Comparison of ENCODE assay signal across 8 mouse cellular contexts in genomic region chr17:80059731-80060130, GRCm38 (mm10). TPM values are rescaled to one million over a fixed set of nuclear protein-coding genes. Genes with fewer than 3 reads are reported as not detected.
DNase-seq lines count a peak whose midpoint lies in the region; ATAC-seq and TF ChIP-seq lines count a peak whose summit lies in the region.

No protein-coding gene starts in this region.

- H3ac ChIP-seq in myocyte (ENCODE audit: control insufficient read depth, insufficient read length) = no peak overlapping the region

- no peak for DNase-seq in kidney, postnatal 0 days (ENCODE audit: low spot score)
- no peak for DNase-seq in kidney, postnatal 14 days
- DNase-seq in fat pad, adult 2 months (ENCODE audit: extremely low read depth, low read depth, low spot score) = peak; percentile 89
- no peak for DNase-seq in frontal cortex, postnatal 36 days (ENCODE audit: low spot score in 2 of 2)
- no peak for DNase-seq in cerebellum, adult 9-10 months

- H3K27ac ChIP-seq in kidney, postnatal 0 days = no peak overlapping the region
- no peak overlapping the region for H3K27ac ChIP-seq in intestine, postnatal 0 days (ENCODE audit: low read depth, low read length)

- H3K4me2 ChIP-seq in kidney, postnatal 0 days (ENCODE audit: low read length) = peak overlapping the region; percentile 82
- peak overlapping the region; percentile 82 for H3K4me2 ChIP-seq in intestine, postnatal 0 days (replicated peaks; ENCODE audit: low read depth)
- peak overlapping the region; percentile 82 for H3K4me2 ChIP-seq in myocyte (ENCODE audit: low read depth)

- H3K27me3 ChIP-seq in kidney, postnatal 0 days (ENCODE audit: insufficient read depth, low read length) = no peaks in the 10 kb centered on the region
- no peaks in the 10 kb centered on the region for H3K27me3 ChIP-seq in intestine, postnatal 0 days (replicated peaks; ENCODE audit: control insufficient read depth, insufficient read depth, low read length)
- H3K27me3 ChIP-seq in myocyte (ENCODE audit: control insufficient read depth, insufficient read depth, insufficient read length) = no peaks in the 10 kb centered on the region

- H3K9ac ChIP-seq in kidney, postnatal 0 days (ENCODE audit: low read depth, low read length) = no peak overlapping the region
- no peak overlapping the region for H3K9ac ChIP-seq in intestine, postnatal 0 days (ENCODE audit: low read depth, low read length)

- peaks cover 4% of the 10 kb centered on the region; the same call in 1 of the 2 replicates for H3K4me1 ChIP-seq in kidney, postnatal 0 days (replicated peaks; ENCODE audit: insufficient read depth, low read length)
- no peaks in the 10 kb centered on the region for H3K4me1 ChIP-seq in intestine, postnatal 0 days (replicated peaks; ENCODE audit: control insufficient read depth, insufficient read depth, low read length)

- H3K9me3 ChIP-seq in kidney, postnatal 0 days (replicated peaks; ENCODE audit: low read length) = no peaks in the 10 kb centered on the region
- H3K9me3 ChIP-seq in intestine, postnatal 0 days (ENCODE audit: control insufficient read depth) = no peaks in the 10 kb centered on the region

- WGBS in kidney, postnatal 0 days = 6% methylated on average over 1 of the region's 1 CpGs
- 13% methylated on average over 1 of the region's 1 CpGs for WGBS in intestine, postnatal 0 days

- TF ChIP-seq CTCF in kidney, postnatal 0 days (IDR thresholded peaks at IDR 0.05; ENCODE audit: low read depth) = no peak
- no peak for TF ChIP-seq CTCF in intestine, postnatal 0 days (IDR thresholded peaks at IDR 0.05; ENCODE audit: low read depth)

- no peak for TF ChIP-seq POLR2A in myocyte (IDR thresholded peaks at IDR 0.05; ENCODE audit: insufficient read length, low read depth)

- H3K4me3 ChIP-seq in kidney, postnatal 0 days (replicated peaks; ENCODE audit: low read depth, low read length) = peak overlapping the region; percentile 96
- H3K4me3 ChIP-seq in intestine, postnatal 0 days (ENCODE audit: low read depth, low read length) = peak overlapping the region; percentile 96
- H3K4me3 ChIP-seq in myocyte = peak overlapping the region; percentile 80

- no peaks in the 10 kb centered on the region for H3K36me3 ChIP-seq in kidney, postnatal 0 days (ENCODE audit: insufficient read depth, low read length)
- H3K36me3 ChIP-seq in intestine, postnatal 0 days (ENCODE audit: control insufficient read depth, insufficient read depth) = no peaks in the 10 kb centered on the region
- H3K36me3 ChIP-seq in myocyte (ENCODE audit: control insufficient read depth, insufficient read depth) = no peaks in the 10 kb centered on the region

- ATAC-seq in kidney, postnatal 0 days (replicated peaks; ENCODE audit: low FRiP score, low read depth) = no peak
- ATAC-seq in intestine, postnatal 0 days = no peak
- no peak for ATAC-seq in frontal cortex, adult (ENCODE audit: low TSS enrichment)

- H3K79me2 ChIP-seq in myocyte (ENCODE audit: control insufficient read depth, insufficient read depth) = peaks cover 65% of the 10 kb centered on the region

TF ChIP-seq in myocyte, 11 proteins besides CTCF, POLR2A, EP300 and RAD21:
- no peak for TF ChIP-seq TCF12 (IDR thresholded peaks at IDR 0.05; ENCODE audit: insufficient read depth, poor library complexity, severe bottlenecking)
- no peak for TF ChIP-seq SRF (IDR thresholded peaks at IDR 0.05; ENCODE audit: control insufficient read depth, insufficient read length, low read depth)
- TF ChIP-seq MAX (IDR thresholded peaks at IDR 0.05; ENCODE audit: low read depth) = no peak
- TF ChIP-seq E2F4 (IDR thresholded peaks at IDR 0.05; ENCODE audit: insufficient read depth) = no peak
- TF ChIP-seq MYOD1 (IDR thresholded peaks at IDR 0.05; ENCODE audit: control insufficient read depth in 1 of 3, insufficient read length in 2 of 3, low read depth in 2 of 3) = no peak
- TF ChIP-seq MYOG (IDR thresholded peaks at IDR 0.05; ENCODE audit: control insufficient read depth in 1 of 3, insufficient read depth in 1 of 3, insufficient read length in 2 of 3, low read depth in 2 of 3) = no peak
- TF ChIP-seq USF1 (IDR thresholded peaks at IDR 0.05; ENCODE audit: low read depth) = no peak
- no peak for TF ChIP-seq CEBPB (IDR thresholded peaks at IDR 0.05; ENCODE audit: insufficient read depth, poor library complexity, severe bottlenecking)
- TF ChIP-seq REST (IDR thresholded peaks at IDR 0.05; ENCODE audit: insufficient read depth, insufficient read length) = no peak
- no peak for TF ChIP-seq POLR2AphosphoS2 (IDR thresholded peaks at IDR 0.05; ENCODE audit: insufficient read length, low read depth)
- TF ChIP-seq TCF3 (IDR thresholded peaks at IDR 0.05; ENCODE audit: insufficient read length, low read depth) = no peak

RNA-seq across cellular contexts. Expression of gene Hnrnpll, which starts 2.4 kb away (rescaled TPM):
- polyA plus RNA-seq in kidney, postnatal 0 days (2015; fragmentation: Nextera tagmentation; extraction: Ambion mirVana) = 42.2 and 48.0 TPM in 2 replicates
- polyA plus RNA-seq in intestine, postnatal 0 days (2015; fragmentation: Nextera tagmentation; extraction: Ambion mirVana) = 21.9 and 22.1 TPM in 2 replicates
- 24.0 TPM for polyA plus RNA-seq in myocyte (2012; fragmentation: generic; extraction: Trizol)
